Comparison of ENCODE assay signal across 8 mouse cellular contexts in the genomic region with DNA sequence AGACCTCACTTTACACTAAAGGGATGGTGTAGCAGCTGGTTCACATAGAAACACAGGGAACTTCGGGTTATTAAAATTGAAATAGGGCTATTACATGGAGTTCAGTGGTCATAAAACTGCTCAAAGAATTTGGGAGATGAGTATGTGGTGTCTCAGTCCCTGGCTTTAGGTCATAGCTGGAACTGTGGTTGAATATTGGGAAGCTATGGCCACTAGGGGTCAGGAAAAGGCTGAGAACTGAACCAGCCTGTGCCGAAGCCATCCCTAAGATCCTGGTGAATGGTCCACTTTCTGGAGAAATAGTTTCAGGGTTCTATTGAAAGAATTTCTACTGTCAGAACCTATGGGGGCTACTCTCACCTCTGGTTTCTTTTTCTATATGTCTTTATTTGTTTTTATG.
DNase-seq lines count a peak whose midpoint lies in the region; ATAC-seq and TF ChIP-seq lines count a peak whose summit lies in the region.

No protein-coding gene starts in this region.

- H3K27ac ChIP-seq in forebrain, embryonic 14.5 days (ENCODE audit: low read depth, low read length), result no peak overlapping the region

- H3K27me3 ChIP-seq in forebrain, embryonic 14.5 days (replicated peaks; ENCODE audit: control insufficient read depth, insufficient read depth, low read length), result no peaks in the 10 kb centered on the region

- peak; percentile 73 for TF ChIP-seq CTCF in lung, adult 2 months (IDR thresholded peaks at IDR 0.05; ENCODE audit: insufficient read depth, low read length)

- no peak for TF ChIP-seq POLR2A in lung, adult 2 months (IDR thresholded peaks at IDR 0.05; ENCODE audit: borderline replicate concordance, extremely low read depth, low read depth, low read length)

- no peak overlapping the region for H3K9ac ChIP-seq in forebrain, embryonic 14.5 days (ENCODE audit: low read length)

- 8% methylated on average over 2 of the region's 2 CpGs for WGBS in forebrain, embryonic 14.5 days
- WGBS in lung, adult 2 months, result 9% methylated on average over 2 of the region's 2 CpGs

- H3K4me3 ChIP-seq in forebrain, embryonic 14.5 days (ENCODE audit: low read depth, low read length), result no peak overlapping the region
- H3K4me3 ChIP-seq in lung, adult 2 months (replicated peaks; ENCODE audit: extremely low read depth, low read depth, low read length), result no peak overlapping the region

- no peak overlapping the region for H3K4me2 ChIP-seq in forebrain, embryonic 14.5 days (ENCODE audit: low read length)

- H3K9me3 ChIP-seq in forebrain, embryonic 14.5 days (replicated peaks; ENCODE audit: control insufficient read depth, low read length), result no peaks in the 10 kb centered on the region

- H3K36me3 ChIP-seq in forebrain, embryonic 14.5 days (ENCODE audit: control insufficient read depth, insufficient read depth, low read length), result no peaks in the 10 kb centered on the region

- DNase-seq in CD4-positive, CD25-positive, alpha-beta regulatory T cell, adult 2 months (ENCODE audit: low read depth, low spot score), result peak; percentile 56
- peak; percentile 47 to 54 for DNase-seq in urinary bladder, postnatal 36 days (ENCODE audit: low spot score in 2 of 2)
- DNase-seq in urinary bladder, adult 2 months (ENCODE audit: low spot score), result no peak
- DNase-seq in forebrain, embryonic 14.5 days (ENCODE audit: low spot score), result peak; percentile 71
- peak; percentile 55 for DNase-seq in kidney, adult 18-20 months
- DNase-seq in lung, adult 2 months, result peak; percentile 27
- peak; percentile 44 for DNase-seq in right cerebral cortex, postnatal 4 days

- ATAC-seq in CD4-positive, CD25-positive, alpha-beta regulatory T cell, adult 4 months, result no peak
- ATAC-seq in forebrain, embryonic 14.5 days, result 0 out of 2 replicates have a peak, but pooled peaks have one; percentile 27

- H3K4me1 ChIP-seq in forebrain, embryonic 14.5 days (ENCODE audit: control insufficient read depth, insufficient read depth, low read length), result no peaks in the 10 kb centered on the region; the same call in 1 of the 2 replicates
- H3K4me1 ChIP-seq in lung, adult 2 months (ENCODE audit: control insufficient read depth, insufficient read depth, low read length), result no peaks in the 10 kb centered on the region
